Mouse (Mus musculus) megakaryocyte, embryonic 14.5 days (primary cell): ENCODE measurements around the gene Limk2. TPM values are rescaled to one million over a fixed set of nuclear protein-coding genes. Genes with fewer than 3 reads are reported as not detected.
A peak's percentile ranks its signal among the peaks of the same experiment; 100 is the strongest.

Experiments
- H3K27me3 ChIP-seq: replicated peaks from 2 replicates; pipeline ENCODE3; 2012; ENCODE audit warnings: inconsistent platforms
- H3K36me3 ChIP-seq: replicated peaks from 2 replicates; pipeline ENCODE3; 2012; ENCODE audit warnings: low read length, inconsistent platforms, mixed read lengths
- H3K4me1 ChIP-seq: 2 replicates; pipeline ENCODE4 v1.6.1; 2012; ENCODE audit warnings: inconsistent platforms
- H3K4me3 ChIP-seq: replicated peaks from 2 replicates; pipeline ENCODE3; 2012; ENCODE audit warnings: moderate library complexity, mild to moderate bottlenecking, inconsistent platforms
- H3K9me3 ChIP-seq: 2 replicates; pipeline ENCODE4 v1.6.1; 2012; ENCODE audit warnings: inconsistent platforms
- FLI1 ChIP-seq: IDR thresholded peaks from 2 replicates; pipeline ENCODE4 v1.6.1; 2012; ENCODE audit warnings: low read length, inconsistent platforms, mixed read lengths
- GATA1 ChIP-seq: IDR thresholded peaks from 3 replicates; pipeline ENCODE4 v1.6.1; 2012; ENCODE audit warnings: mixed read lengths, low read length, inconsistent platforms, borderline replicate concordance
- polyA plus RNA-seq: library from polyadenylated mRNA; stranded (reverse); fragments of >175 nt; gene quantifications from 2 replicates; pipeline ENCODE4 v1.2.3, GENCODE M21; 2012; ENCODE audit warnings: low replicate concordance; ENCODE audit not compliant: insufficient read depth

The Limk2 gene
- polyA plus RNA-seq, 1 experiment = 16.4 TPM

DNA sequence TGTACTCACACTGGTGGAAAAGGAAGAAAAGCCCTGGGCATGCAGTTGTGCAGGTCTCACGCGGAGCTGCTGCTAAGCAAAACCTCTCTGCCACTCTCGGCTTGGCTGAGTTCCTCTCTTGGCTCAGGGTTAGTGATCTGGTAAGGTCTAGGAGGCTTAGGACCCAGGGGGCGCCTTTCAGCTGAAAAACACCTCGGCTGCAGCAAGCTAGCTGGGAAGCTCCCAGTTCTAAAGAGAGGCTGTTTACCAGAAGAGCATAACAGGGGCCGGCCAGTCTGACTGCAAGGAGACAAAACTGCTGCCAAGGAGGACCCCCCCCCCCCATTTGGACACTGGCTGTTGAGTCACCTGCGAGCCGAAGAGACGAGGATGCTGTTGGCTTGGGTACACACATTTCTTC lies 78.4 kb downstream of the Limk2 start:
- Histone ChIP-seq H3K4me3 (peak overlapping the region; percentile 94), H3K9me3 (no peaks in the 10 kb centered on the region), H3K4me1 (peaks cover 63% of the 10 kb centered on the region), H3K27me3 (no peaks in the 10 kb centered on the region), H3K36me3 (peaks cover 27% of the 10 kb centered on the region)
- TF ChIP-seq FLI1 = no peak
- TF ChIP-seq GATA1 = no peak

DNA sequence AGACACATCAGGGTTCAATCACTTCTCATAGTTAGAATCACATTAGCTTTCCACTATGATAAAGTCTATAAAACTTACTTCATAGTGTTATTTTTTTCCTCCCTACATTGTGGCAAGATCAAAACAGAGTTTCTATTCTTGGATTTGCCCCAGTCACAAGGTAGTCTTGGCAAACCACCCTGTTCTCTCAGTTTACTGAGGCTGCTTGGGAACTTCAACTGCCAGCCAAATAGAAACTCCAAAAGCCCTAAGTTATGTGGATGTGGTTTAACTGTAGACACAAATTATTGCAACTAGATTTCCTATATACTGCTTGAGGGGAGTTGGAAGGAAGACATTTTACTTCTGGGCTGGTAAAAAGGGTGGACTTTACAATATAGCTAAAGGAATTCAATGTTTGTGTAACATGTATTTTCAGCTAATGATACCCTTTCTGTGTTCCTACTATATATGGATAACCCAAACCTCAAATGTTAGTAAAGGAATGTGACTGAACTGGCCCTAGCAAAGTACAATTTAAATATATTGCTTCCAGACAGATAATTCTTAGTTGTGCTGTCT lies 79.0 kb downstream of the Limk2 start, which contains the start of gene Pik3ip1:
Gene Pik3ip1, plus strand, starts transcription at position 511 of the 561 bp plus-strand sequence.
- Histone ChIP-seq H3K36me3 (peaks cover 24% of the 10 kb centered on the region), H3K4me1 (peaks cover 57% of the 10 kb centered on the region), H3K27me3 (no peaks in the 10 kb centered on the region), H3K9me3 (no peaks in the 10 kb centered on the region), H3K4me3 (peak within 1 kb of the TSS; percentile 94)
- TF ChIP-seq GATA1 (no peak), FLI1 (no peak)

DNA sequence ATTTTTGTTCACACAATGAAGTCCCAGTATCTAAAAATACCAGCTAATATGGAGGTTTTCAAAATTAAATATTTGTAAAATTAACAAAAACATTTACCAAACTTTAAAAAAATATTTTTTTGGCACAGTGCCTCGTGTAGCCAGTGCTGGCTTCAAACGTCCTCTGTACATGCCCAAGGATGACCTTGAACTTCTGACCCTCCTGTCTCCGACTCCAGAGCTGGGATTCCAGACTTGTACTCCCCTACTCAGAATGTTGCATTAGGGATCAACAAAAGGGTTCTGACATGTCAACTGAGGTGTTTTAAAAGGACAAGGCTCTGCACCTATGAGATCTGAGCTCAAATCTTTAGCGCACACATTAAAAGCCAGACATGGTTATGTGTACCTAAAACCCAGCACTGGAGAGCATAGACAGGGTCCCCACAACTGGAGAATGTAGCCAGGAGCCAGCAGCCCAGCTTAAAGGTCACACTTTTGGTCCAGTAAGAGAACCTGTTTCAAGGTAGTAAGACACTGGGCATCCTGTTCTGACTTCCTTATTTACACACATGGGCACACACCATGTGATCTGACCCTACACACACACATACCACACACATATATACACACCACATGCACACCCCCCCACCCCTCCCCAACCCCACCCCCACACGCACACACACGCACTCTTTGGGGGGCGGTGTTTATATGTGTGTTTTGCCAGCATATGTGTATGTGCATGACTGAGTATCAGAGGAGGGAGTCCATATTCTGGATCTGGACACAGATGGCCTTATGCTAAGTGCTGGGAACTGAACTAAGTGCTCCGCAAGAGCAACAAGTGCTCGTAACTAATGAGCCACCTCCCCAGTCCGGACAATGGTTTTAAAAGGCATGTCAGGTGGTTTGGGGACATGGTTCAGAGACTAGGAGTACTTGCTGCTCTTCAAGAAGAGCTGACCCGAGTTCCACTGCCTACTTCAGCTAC lies 79.9 kb downstream of the Limk2 start:
- Histone ChIP-seq H3K36me3 (peaks cover 23% of the 10 kb centered on the region), H3K9me3 (no peaks in the 10 kb centered on the region; the same call in 1 of the 2 replicates), H3K27me3 (no peaks in the 10 kb centered on the region), H3K4me1 (peaks cover 49% of the 10 kb centered on the region), H3K4me3 (peak overlapping the region; percentile 25)
- no peak for TF ChIP-seq GATA1
- no peak for TF ChIP-seq FLI1

DNA sequence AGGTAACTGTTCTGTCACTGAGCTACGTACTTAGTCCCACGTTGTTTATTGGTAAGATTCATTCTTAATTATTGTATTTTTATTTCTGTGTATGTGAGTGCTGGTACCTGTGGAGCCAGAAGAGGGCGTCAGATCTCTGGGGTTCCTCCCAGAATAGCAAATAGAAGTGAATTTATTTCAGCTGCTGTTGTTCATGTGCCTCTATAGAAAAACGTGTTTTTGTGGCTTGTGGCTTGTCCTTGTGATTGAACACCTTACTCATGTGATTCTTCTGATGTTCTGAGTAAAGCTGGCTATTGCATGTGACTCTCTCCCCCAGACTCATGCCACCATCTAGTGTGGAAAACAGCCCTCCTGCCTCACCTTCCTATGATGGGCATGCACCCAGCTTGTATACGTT lies 80.7 kb downstream of the Limk2 start:
- no peaks in the 10 kb centered on the region for H3K27me3 ChIP-seq
- H3K4me3 ChIP-seq = no peak overlapping the region
- TF ChIP-seq FLI1 = no peak
- TF ChIP-seq GATA1 = no peak
- H3K36me3 ChIP-seq = peaks cover 24% of the 10 kb centered on the region
- no peaks in the 10 kb centered on the region; the same call in 1 of the 2 replicates for H3K9me3 ChIP-seq
- peaks cover 48% of the 10 kb centered on the region for H3K4me1 ChIP-seq

DNA sequence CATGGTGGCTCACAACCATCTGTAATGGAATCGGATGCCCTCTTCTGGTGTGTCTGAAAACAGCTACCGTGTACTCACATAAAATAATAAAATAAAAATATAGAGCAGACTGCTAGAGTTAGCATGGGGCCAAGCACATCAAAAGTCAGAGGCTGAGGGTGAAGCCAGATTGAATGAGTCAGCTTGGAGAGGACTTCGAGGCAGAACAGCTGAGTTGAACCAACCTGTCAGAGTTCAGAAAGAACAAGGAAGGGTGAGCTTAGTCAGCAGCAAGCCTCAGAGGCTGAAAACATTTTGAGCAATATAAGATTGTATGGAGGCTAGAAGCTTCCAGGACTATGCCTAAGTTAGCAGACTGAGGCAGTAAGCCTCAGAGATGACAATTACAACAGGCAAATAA lies 90.7 kb downstream of the Limk2 start:
- no peak for TF ChIP-seq FLI1
- no peak for TF ChIP-seq GATA1
- peaks cover 83% of the 10 kb centered on the region for H3K36me3 ChIP-seq

DNA sequence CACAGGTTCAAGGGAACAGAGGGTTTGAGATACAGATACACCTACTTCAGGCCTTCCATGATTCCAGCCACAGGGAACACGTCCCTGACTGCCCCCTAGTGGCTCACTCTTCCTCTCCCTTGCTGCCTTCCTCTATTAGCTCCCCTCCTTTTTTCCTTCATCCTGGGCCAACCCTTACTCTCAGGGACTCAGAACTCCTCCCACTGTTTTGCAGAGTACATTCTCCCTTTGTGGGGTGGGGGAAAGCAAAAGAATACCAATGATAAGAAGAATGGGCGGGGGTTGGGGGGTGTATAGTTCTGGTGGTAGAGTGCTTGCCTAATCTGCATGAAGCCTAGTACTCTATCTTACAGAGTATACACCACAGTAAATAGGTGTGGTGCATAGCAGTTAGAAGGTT lies 94.8 kb downstream of the Limk2 start:
- no peak for TF ChIP-seq FLI1
- TF ChIP-seq GATA1 = no peak
- no peak overlapping the region for H3K4me3 ChIP-seq
- H3K36me3 ChIP-seq = peaks cover 84% of the 10 kb centered on the region
- no peaks in the 10 kb centered on the region for H3K27me3 ChIP-seq
- H3K4me1 ChIP-seq = peaks cover 57% of the 10 kb centered on the region
- H3K9me3 ChIP-seq = no peaks in the 10 kb centered on the region

More for the DNA sequence above, 90.7 kb downstream of the Limk2 start:
- H3K27me3 ChIP-seq = no peaks in the 10 kb centered on the region
- H3K4me1 ChIP-seq = peaks cover 24% of the 10 kb centered on the region
- H3K4me3 ChIP-seq = no peak overlapping the region
- no peaks in the 10 kb centered on the region for H3K9me3 ChIP-seq

DNA sequence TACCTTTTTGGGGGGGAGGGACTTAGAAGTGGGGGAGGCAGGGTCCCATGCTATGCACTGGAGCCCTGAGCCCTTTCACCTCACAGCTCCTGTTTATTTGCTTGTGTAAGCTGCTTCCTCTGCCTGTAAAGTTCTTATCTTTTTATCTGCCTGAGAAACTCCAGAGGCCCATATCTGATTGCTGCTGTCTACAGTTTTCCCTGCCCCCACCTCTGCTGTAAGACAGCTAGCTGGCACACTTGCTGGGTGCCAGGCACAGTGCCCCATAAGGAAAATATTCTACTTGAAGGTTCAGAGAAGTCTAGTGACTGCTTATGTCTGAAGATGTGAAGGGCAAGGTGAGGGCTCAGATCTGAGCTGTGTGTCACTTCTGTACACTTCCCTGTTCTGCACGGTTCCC lies 95.7 kb downstream of the Limk2 start:
- Histone ChIP-seq H3K9me3 (no peaks in the 10 kb centered on the region), H3K4me3 (no peak overlapping the region), H3K4me1 (peaks cover 59% of the 10 kb centered on the region), H3K36me3 (peaks cover 86% of the 10 kb centered on the region), H3K27me3 (no peaks in the 10 kb centered on the region)
- TF ChIP-seq GATA1 = no peak
- TF ChIP-seq FLI1 = no peak

- H3K36me3 ChIP-seq = peaks cover 91% of the 10 kb centered on the region
- peaks cover 75% of the 10 kb centered on the region for H3K4me1 ChIP-seq
Observed at GRCm38 (mm10) chr11:3311586-3312347, 97.2 kb downstream of the Limk2 start.

GRCm38 (mm10) chr11:3310789-3311585 lies 98.0 kb downstream of the Limk2 start:
- Histone ChIP-seq H3K27me3 (no peaks in the 10 kb centered on the region), H3K9me3 (no peaks in the 10 kb centered on the region), H3K4me1 (peaks cover 82% of the 10 kb centered on the region), H3K36me3 (peaks cover 92% of the 10 kb centered on the region), H3K4me3 (peak overlapping the region; percentile 59)
- no peak for TF ChIP-seq GATA1
- no peak for TF ChIP-seq FLI1

More at GRCm38 (mm10) chr11:3311586-3312347, 97.2 kb downstream of the Limk2 start:
- no peak for TF ChIP-seq GATA1
- no peak for TF ChIP-seq FLI1
- H3K4me3 ChIP-seq = no peak overlapping the region
- no peaks in the 10 kb centered on the region for H3K27me3 ChIP-seq
- H3K9me3 ChIP-seq = no peaks in the 10 kb centered on the region
